Mouse (Mus musculus) forebrain, embryonic 12.5 days (tissue): ENCODE measurements around the gene Tradd. TPM values are rescaled to one million over a fixed set of nuclear protein-coding genes. Genes with fewer than 3 reads are reported as not detected.
A peak's percentile ranks its signal among the peaks of the same experiment; 100 is the strongest.

Source experiments
- ATAC-seq: fragments of 200-750 bp; cut with Nextera tagmentation; 2 replicates; pipeline ENCODE4 v1.8.0; 2017; ENCODE audit warnings: moderate TSS enrichment; ENCODE audit not compliant: low FRiP score
- H3K27ac ChIP-seq: fragments of 300-500 bp; sonication (generic); 2 replicates; pipeline ENCODE4 v1.5.1; 2016; ENCODE audit warnings: mild to moderate bottlenecking
- H3K27me3 ChIP-seq: fragments of 300-500 bp; sonication (generic); 2 replicates; pipeline ENCODE4 v1.6.1; 2016; ENCODE audit warnings: mild to moderate bottlenecking
- H3K36me3 ChIP-seq: fragments of 300-500 bp; sonication (generic); replicated peaks from 2 replicates; pipeline ENCODE4 v1.6.1; 2016; ENCODE audit warnings: mild to moderate bottlenecking
- H3K4me1 ChIP-seq: fragments of 300-500 bp; sonication (generic); 2 replicates; pipeline ENCODE4 v1.6.1; 2016
- H3K4me2 ChIP-seq: fragments of 300-500 bp; sonication (generic); 2 replicates; pipeline ENCODE4 v1.6.1; 2016; ENCODE audit warnings: mild to moderate bottlenecking, moderate library complexity
- H3K4me3 ChIP-seq: fragments of 300-500 bp; sonication (generic); replicated peaks from 2 replicates; pipeline ENCODE4 v1.5.1; 2016; ENCODE audit warnings: mild to moderate bottlenecking
- H3K9ac ChIP-seq: fragments of 300-500 bp; sonication (generic); 2 replicates; pipeline ENCODE4 v1.6.1; 2016; ENCODE audit warnings: mild to moderate bottlenecking
- H3K9me3 ChIP-seq: fragments of 300-500 bp; sonication (generic); 2 replicates; pipeline ENCODE4 v1.6.1; 2016
- WGBS: fragments of 180-500 bp; shearing (Covaris S2); methylation state at CpG from one replicate; pipeline ENCODE4 v1.1.7; 2016; 5-methylcytosine and 5-hydroxymethylcytosine counted together
- polyA plus RNA-seq: library from polyadenylated mRNA; unstranded; fragments of >200 nt; fragmentation: Nextera tagmentation; extraction: Ambion mirVana; gene quantifications from 2 replicates; pipeline ENCODE4 v1.2.1, GENCODE M21; 2016

Gene Tradd
- polyA plus RNA-seq, 1 experiment from 2014 or later = 10.8 TPM

DNA sequence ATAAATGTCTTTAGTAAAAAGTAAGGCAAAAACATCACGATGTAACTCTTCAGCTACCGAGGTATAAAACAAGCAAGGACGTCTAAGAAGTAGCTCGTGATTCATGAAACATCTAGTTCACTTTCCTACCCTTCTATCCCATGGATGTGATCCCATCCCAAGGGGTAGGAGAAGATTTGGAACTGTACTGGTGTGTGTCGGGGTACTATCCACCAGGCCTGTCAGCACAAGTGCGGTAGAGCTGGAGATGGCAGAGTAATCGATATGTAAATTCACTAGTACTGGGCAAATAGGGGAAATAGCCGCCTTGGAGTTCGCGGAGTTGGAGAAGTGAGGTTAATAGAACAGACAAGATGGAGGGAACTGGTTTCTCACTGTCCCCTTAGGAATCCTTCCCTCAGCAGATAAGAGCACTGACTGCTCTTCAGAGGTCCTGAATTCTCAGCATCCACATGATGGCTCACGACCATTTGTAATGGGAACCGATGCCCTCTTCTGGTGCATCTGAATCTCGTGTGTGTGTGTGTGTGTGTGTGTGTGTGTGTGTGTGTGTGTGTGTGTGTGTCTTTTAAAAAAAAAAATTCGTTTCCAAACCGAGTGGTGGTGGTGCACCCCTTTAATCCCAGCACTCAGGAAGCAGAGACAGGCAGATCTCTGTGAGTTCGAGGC, 1.0 kb downstream of the Tradd start:
- peak overlapping the region; percentile 65; the same call in 1 of the 2 replicates for H3K4me3 ChIP-seq
- WGBS = 40% methylated on average over 16 of the region's 16 CpGs

DNA sequence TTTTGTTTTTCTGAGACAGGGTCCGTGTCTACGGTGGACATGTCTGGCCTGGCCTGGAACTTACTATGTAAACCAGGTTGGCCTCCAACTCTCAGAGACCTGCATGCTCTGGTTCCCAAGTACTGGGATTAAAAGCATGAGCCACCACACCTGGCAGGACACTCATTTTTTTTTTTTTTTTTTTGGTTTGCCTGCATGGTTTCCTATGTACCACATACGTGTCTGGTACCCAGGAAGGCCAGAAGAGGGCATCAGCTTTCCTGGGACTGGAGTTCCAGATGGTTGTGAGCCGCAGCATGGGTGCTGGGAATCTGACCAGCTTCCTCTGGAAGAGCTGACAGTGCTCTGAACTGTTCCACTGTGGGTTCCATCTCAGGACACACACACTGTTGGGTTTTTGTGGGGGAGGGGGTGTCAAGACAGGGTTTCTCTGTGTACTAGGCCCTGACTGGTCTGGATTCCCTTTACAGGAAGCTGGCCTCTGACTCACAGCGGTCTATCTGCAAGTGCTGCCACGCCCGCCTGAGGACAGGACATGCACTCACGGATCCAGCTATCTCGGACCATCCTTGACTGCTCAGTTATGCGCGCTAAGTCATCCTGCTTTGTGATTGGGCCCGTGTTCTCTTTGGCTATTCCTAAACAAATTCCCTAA, 3.0 kb downstream of the Tradd start:
- H3K27ac ChIP-seq = no peak overlapping the region
- peaks cover 95% of the 10 kb centered on the region for H3K27me3 ChIP-seq
- H3K9ac ChIP-seq = no peak overlapping the region
- no peak for ATAC-seq
- H3K4me2 ChIP-seq = no peak overlapping the region
- 0 out of 2 replicates have a peak, but pooled peaks cover 5% of the 10 kb centered on the region for H3K9me3 ChIP-seq
- 81% methylated on average over 12 of the region's 12 CpGs for WGBS
- no peak overlapping the region for H3K4me3 ChIP-seq
- peaks cover 25% of the 10 kb centered on the region for H3K4me1 ChIP-seq
- H3K36me3 ChIP-seq = no peaks in the 10 kb centered on the region

More for the DNA sequence above, 1.0 kb downstream of the Tradd start:
- Histone ChIP-seq H3K4me2 (peak overlapping the region; percentile 90), H3K27me3 (peaks cover 96% of the 10 kb centered on the region), H3K9me3 (0 out of 2 replicates have a peak, but pooled peaks cover 5% of the 10 kb centered on the region), H3K9ac (no peak overlapping the region), H3K36me3 (no peaks in the 10 kb centered on the region), H3K27ac (no peak overlapping the region), H3K4me1 (peaks cover 30% of the 10 kb centered on the region)
- no peak for ATAC-seq

DNA sequence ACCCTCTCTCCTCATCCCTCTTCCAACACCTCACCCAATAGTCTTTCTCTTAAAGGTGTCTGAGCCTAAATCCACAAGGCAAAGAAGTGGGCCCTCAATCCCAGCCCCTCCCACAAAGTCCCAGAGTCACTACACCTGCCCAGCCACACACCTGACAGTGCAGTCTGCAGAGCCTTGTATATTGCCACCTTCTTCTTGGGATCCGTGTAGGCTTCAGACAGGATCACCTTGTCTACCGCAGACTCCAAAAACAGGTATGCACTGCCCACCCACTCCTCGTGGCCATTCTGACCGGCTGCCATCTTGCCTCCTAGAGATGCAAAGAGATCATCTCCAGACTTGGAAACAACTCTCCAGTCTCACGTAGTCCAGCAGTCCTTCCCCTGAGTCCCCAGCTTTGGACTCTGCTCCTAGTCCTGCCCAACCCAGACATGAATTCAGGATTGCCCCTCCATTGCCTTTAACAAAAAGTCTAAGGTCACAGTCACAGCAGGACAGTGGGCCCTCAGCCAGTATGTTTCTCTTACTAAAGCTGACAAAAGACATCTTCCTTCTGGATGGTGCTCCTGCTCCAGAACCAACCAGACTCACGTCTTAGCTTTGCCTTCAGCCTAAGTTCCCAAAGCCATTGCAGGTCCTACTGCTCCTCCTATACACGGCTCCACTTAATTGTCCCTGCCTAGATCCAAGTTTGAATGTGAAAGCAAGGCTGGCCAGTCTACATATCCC, 3.9 kb downstream of the Tradd start:
- no peak overlapping the region for H3K27ac ChIP-seq
- no peak for ATAC-seq
- WGBS = 65% methylated on average over 7 of the region's 7 CpGs
- no peaks in the 10 kb centered on the region for H3K36me3 ChIP-seq
- H3K27me3 ChIP-seq = peaks cover 95% of the 10 kb centered on the region
- H3K9me3 ChIP-seq = no peaks in the 10 kb centered on the region
- H3K4me1 ChIP-seq = peaks cover 25% of the 10 kb centered on the region
- no peak overlapping the region for H3K4me3 ChIP-seq
- no peak overlapping the region for H3K9ac ChIP-seq
- no peak overlapping the region for H3K4me2 ChIP-seq

DNA sequence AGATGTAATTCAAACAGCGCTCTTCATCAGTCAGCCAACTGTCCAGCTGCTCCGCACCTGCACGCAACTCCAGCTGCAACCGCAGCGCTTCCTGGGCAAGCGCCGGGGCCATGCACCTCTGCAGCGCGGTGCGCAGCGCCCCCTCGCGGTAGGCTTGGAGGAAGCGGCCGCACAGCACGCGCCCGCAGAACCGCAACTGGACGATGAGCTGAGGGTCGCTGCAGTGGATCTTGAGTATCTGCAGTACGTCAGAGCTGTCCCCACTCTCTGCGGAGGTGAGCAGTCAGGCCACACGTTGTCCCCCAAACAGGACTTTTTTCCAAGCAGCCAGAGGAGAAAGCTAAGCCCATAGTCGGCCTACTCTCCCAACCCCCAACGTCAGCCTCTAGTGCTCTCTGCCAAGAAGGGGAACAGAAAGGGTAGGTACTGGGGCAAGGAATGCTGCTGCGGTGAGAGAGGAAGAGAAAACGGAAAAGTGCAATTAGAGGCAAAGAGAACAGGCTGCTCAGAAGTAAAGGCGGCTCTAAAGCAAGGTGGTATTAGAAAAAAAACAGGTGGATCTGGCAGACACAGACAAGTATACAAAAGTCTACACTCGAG, 4.6 kb downstream of the Tradd start:
- Histone ChIP-seq H3K9ac (peak overlapping the region; percentile 33; the same call in 1 of the 2 replicates), H3K27me3 (peaks cover 95% of the 10 kb centered on the region), H3K9me3 (no peaks in the 10 kb centered on the region), H3K4me1 (peaks cover 29% of the 10 kb centered on the region), H3K27ac (no peak overlapping the region), H3K4me2 (peak overlapping the region; percentile 68), H3K36me3 (no peaks in the 10 kb centered on the region), H3K4me3 (peak overlapping the region; percentile 41)
- peak; percentile 66 for ATAC-seq
- 4% methylated on average over 30 of the region's 30 CpGs for WGBS

DNA sequence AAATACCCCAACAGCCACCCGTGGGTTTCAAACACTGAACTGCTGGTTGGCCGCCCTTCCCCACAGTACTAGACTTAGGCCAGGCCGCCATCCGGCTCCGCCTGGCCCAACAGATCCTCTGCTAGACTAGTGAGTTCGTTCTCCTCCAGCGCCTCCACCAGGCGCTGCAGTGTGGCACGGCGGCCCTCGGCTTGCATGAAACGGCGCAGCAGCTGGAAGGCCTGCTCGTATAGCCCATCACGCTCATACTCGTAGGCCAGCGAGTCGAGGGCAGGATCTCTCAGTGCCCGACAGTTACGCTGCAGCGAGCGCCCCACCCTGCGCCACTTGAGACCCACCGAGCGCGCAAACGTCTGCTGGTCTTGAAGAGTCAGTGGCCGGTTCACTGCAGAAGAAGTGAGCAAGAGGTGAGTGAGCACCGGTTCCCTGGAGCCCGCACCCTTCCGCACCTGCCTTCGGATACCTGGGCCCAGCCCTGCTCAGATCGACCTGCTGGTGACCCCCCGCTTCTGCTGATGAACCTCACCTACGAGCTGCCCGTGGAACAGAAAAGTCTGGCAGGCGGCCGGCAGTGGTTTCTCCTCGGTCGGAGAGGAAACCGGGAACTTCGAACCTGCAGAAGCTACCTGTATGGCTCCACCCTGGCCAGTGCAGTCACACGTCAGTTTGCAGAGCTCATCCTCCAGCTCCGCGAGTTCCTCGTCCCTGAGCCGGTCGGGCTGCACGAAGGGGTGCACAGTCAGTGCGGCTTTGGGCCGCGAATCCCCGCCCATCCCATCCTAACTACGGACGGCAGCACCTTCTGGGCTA, 5.3 kb downstream of the Tradd start:
- ATAC-seq = peak; percentile 42
- Histone ChIP-seq H3K4me3 (peak overlapping the region; percentile 41), H3K9ac (peak overlapping the region; percentile 33; the same call in 1 of the 2 replicates), H3K9me3 (no peaks in the 10 kb centered on the region), H3K27me3 (peaks cover 91% of the 10 kb centered on the region), H3K4me1 (peaks cover 28% of the 10 kb centered on the region), H3K27ac (no peak overlapping the region), H3K36me3 (no peaks in the 10 kb centered on the region), H3K4me2 (peak overlapping the region; percentile 68)
- WGBS = 1% methylated on average over 55 of the region's 55 CpGs

DNA sequence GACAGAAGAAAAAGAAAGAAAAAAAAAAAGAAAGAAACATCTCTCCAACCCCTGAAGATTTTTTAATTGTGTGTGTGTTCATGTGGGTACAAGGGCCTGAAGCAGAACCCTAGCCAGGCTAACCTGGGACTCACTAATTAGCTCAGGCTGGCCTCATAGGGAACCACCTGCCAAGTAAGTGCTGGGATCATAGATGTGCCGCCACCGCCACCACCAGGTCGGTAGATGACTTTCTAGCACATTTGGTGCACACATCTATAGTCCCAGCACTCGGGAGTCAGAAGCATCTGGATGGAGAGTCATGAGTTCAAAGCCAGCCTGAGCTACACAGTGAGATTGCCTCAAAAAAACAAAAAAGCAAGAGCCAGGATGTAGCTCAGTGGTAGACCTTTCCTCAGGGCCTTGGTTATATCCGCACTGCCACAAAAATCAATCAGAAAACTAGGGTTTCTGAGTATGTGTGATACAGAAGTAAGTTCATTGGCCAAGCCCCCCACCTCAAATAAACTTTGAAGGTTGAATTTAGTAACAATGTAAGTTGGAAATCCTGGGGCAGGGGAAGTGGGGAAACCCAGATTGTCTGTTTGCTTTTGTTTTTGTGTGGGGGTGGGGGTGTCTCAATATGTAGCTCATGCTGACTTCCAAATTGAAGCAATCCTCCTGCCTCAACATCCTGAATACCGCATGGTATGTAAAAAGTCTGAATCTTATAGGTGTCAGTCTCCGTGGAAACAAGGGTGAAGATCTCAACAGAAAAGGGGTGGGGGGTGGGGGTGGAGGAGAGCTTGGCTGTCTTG, 6.9 kb downstream of the Tradd start:
- Histone ChIP-seq H3K9ac (no peak overlapping the region), H3K4me3 (no peak overlapping the region), H3K4me2 (no peak overlapping the region), H3K27me3 (peaks cover 81% of the 10 kb centered on the region), H3K36me3 (no peaks in the 10 kb centered on the region), H3K9me3 (no peaks in the 10 kb centered on the region), H3K4me1 (peaks cover 30% of the 10 kb centered on the region), H3K27ac (no peak overlapping the region)
- no peak for ATAC-seq
- WGBS = 71% methylated on average over 7 of the region's 7 CpGs

DNA sequence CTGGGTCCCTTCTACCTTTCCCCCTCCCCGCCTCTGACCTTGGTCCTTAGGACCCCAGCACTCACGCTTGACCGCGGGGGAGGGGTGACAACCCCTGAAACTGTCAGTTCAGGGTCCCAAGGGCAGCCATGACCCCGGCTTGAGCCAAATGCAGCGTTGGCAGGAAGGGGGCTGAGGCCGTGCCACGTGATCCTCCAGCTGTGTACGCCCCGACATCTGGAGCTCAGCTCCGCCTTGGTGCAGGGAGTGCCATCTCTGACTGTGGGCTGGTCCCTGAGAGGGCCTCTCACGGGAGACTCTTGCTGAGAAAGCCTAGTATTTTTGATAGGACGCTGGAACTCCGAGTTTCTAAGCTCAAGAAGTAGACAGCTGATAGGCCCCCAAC, 9.5 kb downstream of the Tradd start, which contains the start of gene B3gnt9:
B3gnt9 (minus strand) TSS at position 188 of the 385 bp plus-strand sequence.
- peaks cover 30% of the 10 kb centered on the region for H3K4me1 ChIP-seq
- H3K4me2 ChIP-seq = peak within 1 kb of the TSS; percentile 98
- ATAC-seq = no peak
- peak within 1 kb of the TSS; percentile 67 for H3K9ac ChIP-seq
- H3K36me3 ChIP-seq = peaks cover 24% of the 10 kb centered on the region
- H3K27me3 ChIP-seq = peaks cover 59% of the 10 kb centered on the region
- no peak within 1 kb of the TSS for H3K27ac ChIP-seq
- 2% methylated on average over 13 of the region's 14 CpGs for WGBS
- peak within 1 kb of the TSS; percentile 60 for H3K4me3 ChIP-seq
- no peaks in the 10 kb centered on the region for H3K9me3 ChIP-seq

DNA sequence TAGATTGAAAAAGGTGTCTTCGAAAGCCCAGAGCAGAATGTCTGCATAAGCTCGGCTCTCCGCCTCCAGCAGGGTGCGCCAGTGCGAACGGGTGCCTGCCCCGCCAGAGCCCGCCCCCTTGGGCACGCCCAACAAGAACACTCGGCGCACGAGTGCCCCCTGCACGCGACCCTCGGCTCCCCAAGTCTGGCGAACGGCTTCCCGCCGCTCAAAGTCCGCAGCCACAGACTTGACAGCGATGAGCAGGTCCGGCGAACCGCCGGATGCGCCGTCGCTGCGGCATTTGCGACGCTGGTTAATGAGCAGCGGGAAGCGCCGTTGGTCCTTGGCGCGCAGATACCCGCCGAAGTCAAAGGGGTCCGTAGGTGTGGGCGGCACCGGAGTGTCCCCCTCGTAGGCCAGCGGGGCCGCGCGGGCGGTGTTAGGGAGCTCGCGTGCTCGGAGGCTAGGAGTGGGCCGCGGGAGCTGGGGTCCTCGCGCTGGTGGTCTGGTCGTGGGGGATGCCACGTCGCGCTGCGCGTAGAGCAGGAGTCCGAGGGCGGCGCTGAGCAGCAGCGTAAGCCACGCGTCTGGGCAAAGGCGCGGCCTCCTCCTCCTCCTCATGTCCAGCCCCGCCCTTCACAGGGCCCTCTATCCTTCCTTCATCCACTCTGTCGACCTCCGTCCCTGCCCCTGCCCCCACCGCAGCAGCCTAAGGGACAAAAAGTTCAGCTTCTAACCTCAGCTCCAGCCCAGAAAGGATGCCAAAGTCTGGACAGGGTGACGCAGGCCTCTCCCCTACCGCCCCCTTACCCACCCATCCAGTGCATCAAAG, 10.1 kb downstream of the Tradd start:
- no peak overlapping the region for H3K27ac ChIP-seq
- peak; percentile 78 for ATAC-seq
- WGBS = under 1% methylated on average over 74 of the region's 74 CpGs

DNA sequence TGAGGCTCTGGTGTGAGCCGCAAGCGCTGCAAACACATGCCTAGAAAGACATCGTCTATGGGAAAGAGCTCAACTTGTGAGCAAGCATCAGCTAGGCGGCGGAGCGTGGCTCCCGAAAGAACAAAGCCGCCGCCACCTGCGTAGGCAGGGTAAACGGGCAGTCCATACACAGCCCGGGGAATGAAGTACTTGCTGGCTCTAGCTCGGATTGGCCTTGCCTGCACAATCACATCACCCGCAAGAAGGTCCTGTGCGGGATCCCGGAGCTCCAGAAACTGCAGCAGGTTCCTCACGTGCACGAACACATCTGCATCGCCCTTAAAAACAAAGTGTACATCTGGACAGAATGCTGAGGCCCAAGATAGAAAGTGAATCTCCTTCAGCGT, 10.7 kb downstream of the Tradd start:
- WGBS = 27% methylated on average over 20 of the region's 20 CpGs
- Histone ChIP-seq H3K27me3 (peaks cover 47% of the 10 kb centered on the region), H3K9me3 (no peaks in the 10 kb centered on the region), H3K27ac (0 out of 2 replicates have a peak overlapping the region, but pooled peaks have one; percentile 13), H3K4me2 (peak overlapping the region; percentile 98), H3K4me3 (peak overlapping the region; percentile 60), H3K4me1 (peaks cover 18% of the 10 kb centered on the region), H3K36me3 (peaks cover 36% of the 10 kb centered on the region), H3K9ac (no peak overlapping the region)
- peak; percentile 45 for ATAC-seq

More for the DNA sequence above, 10.1 kb downstream of the Tradd start:
- Histone ChIP-seq H3K4me3 (peak overlapping the region; percentile 60), H3K9me3 (no peaks in the 10 kb centered on the region), H3K27me3 (peaks cover 53% of the 10 kb centered on the region), H3K4me1 (peaks cover 24% of the 10 kb centered on the region), H3K4me2 (peak overlapping the region; percentile 98), H3K36me3 (peaks cover 30% of the 10 kb centered on the region), H3K9ac (peak overlapping the region; percentile 67)

DNA sequence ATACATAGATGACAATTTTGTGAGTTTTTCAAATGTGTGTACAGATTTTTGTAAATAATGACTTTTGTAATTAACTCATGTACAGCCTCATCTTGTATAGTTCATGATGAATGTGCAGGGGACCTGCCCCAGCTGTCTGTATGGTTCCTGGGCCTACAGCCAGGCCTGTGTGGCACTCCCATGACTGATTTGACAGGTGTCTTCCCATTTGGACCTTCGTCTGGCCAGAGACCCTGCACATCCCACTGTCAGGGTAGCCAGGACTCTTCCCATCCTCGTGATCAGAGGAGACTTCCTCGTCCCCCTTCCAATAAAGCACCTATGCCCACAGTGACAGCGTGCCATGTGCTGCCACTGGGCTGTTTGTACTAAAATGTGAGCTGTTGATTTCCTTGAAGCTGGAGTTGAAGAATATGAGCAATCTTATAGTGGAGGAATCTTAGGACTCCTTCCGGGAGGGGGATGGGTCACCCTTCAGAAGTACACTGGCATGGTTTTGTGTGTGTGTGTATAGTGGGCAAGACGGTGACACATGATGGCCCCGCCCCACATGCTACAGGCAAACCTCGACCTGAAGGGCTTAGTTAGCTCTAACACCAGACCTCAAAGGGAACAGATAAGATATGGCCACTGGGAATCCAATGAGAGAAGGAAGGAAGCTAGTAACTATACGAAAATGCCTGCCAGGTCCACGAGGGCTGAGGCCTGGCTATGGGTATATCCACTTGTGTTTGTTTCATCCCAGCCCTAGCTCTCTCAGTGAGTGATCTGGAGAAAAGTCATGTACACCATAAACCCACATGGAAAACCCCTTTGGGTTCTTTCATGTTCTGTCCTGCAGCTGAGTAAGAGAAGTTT, 11.5 kb downstream of the Tradd start:
- no peak overlapping the region for H3K9ac ChIP-seq
- H3K27ac ChIP-seq = no peak overlapping the region
- H3K27me3 ChIP-seq = peaks cover 39% of the 10 kb centered on the region
- peaks cover 44% of the 10 kb centered on the region for H3K36me3 ChIP-seq
- H3K9me3 ChIP-seq = no peaks in the 10 kb centered on the region
- WGBS = 89% methylated on average over 10 of the region's 10 CpGs
- peaks cover 15% of the 10 kb centered on the region for H3K4me1 ChIP-seq
- ATAC-seq = no peak
- no peak overlapping the region for H3K4me2 ChIP-seq
- no peak overlapping the region for H3K4me3 ChIP-seq
